22 mouse cellular contexts compared by ENCODE assay signal in the genomic region with DNA sequence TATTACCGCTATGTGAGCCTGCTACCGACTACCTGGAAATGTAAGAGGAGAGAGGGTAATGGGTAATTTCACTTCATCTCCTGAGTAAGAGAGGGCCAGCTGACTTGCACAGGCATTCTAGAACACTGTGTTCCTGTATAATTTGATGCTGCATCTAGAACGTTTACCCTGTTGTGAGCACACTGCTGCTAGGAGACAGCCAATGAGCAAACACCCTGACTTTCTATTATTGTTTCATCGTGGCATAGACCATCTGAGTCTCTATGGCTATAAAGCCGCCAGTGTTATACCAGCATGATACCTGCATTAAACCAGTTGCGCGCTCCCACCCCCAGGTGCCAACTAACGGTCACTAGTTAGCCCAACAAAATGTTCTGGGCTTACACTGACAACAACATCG. TPM values are rescaled to one million over a fixed set of nuclear protein-coding genes. Genes with fewer than 3 reads are reported as not detected.
DNase-seq lines count a peak whose midpoint lies in the region; ATAC-seq and TF ChIP-seq lines count a peak whose summit lies in the region.
"Had no signal": no experiment of that assay in that cellular context is flagged by ENCODE, and none has a peak within 500 bp of the region (broad histone marks: within the 10 kb centered on the region; RNA-seq: fewer than 3 reads in every experiment).

No protein-coding gene starts in this region.

- no peak overlapping the region for H3K4me2 ChIP-seq in midbrain, embryonic 16.5 days (ENCODE audit: low read length)
- no peak overlapping the region for H3K4me2 ChIP-seq in hindbrain, embryonic 14.5 days (replicated peaks)
- H3K4me2 ChIP-seq: embryonic facial prominence, embryonic 13.5 days; forebrain, embryonic 15.5 days; liver, embryonic 12.5 days; midbrain, embryonic 11.5 days had no signal

- H3K36me3 ChIP-seq in midbrain, embryonic 16.5 days (ENCODE audit: control insufficient read depth, insufficient read depth, low read length) = no peaks in the 10 kb centered on the region
- H3K36me3 ChIP-seq in hindbrain, embryonic 14.5 days (replicated peaks; ENCODE audit: control insufficient read depth, insufficient read depth) = no peaks in the 10 kb centered on the region
- H3K36me3 ChIP-seq: embryonic facial prominence, embryonic 13.5 days; forebrain, embryonic 10.5 days; forebrain, embryonic 15.5 days; hindbrain, embryonic 10.5 days; liver, embryonic 12.5 days had no signal

- H3K27ac ChIP-seq in left cerebral cortex, adult 2 months = peak overlapping the region; percentile 62
- no peak overlapping the region for H3K27ac ChIP-seq in midbrain, embryonic 16.5 days (ENCODE audit: low read length)
- H3K27ac ChIP-seq in hindbrain, embryonic 14.5 days = no peak overlapping the region
- H3K27ac ChIP-seq: embryonic facial prominence, embryonic 13.5 days; forebrain, embryonic 10.5 days; forebrain, embryonic 15.5 days; hindbrain, embryonic 10.5 days; liver, embryonic 12.5 days had no signal

- no peaks in the 10 kb centered on the region for H3K4me1 ChIP-seq in midbrain, embryonic 16.5 days (ENCODE audit: control insufficient read depth, insufficient read depth, low read length)
- H3K4me1 ChIP-seq in hindbrain, embryonic 14.5 days (replicated peaks; ENCODE audit: control insufficient read depth, insufficient read depth, low read length) = no peaks in the 10 kb centered on the region
- H3K4me1 ChIP-seq: liver, embryonic 12.5 days had no signal

- intact Hi-C loops in left cerebral cortex, adult 2 months (cut with DNase I) = no loop called here
- intact Hi-C loops in left cerebral cortex, postnatal 4 days (cut with DNase I) = no loop called here
- intact Hi-C loops in left cerebral cortex, postnatal 14 days (cut with DNase I) = no loop called here

- H3K9ac ChIP-seq in midbrain, embryonic 16.5 days (ENCODE audit: low read depth, low read length) = no peak overlapping the region
- H3K9ac ChIP-seq in hindbrain, embryonic 14.5 days = no peak overlapping the region
- H3K9ac ChIP-seq: embryonic facial prominence, embryonic 13.5 days; forebrain, embryonic 15.5 days; liver, embryonic 12.5 days; liver, postnatal 0 days had no signal

- H3K27me3 ChIP-seq in midbrain, embryonic 16.5 days (ENCODE audit: control insufficient read depth, insufficient read depth, low read depth, low read length) = no peaks in the 10 kb centered on the region
- H3K27me3 ChIP-seq in hindbrain, embryonic 14.5 days (ENCODE audit: control insufficient read depth, insufficient read depth, low read length) = no peaks in the 10 kb centered on the region
- H3K27me3 ChIP-seq: embryonic facial prominence, embryonic 13.5 days; forebrain, embryonic 15.5 days; liver, embryonic 12.5 days had no signal

- DNase-seq in layer of hippocampus, adult 18-20 months (ENCODE audit: low spot score in 2 of 2) = peak; percentile 50 to 79
- DNase-seq in layer of hippocampus, adult 9-10 months (ENCODE audit: low spot score) = no peak
- DNase-seq in left cerebral cortex, adult 2 months (ENCODE audit: extremely low spot score in 1 of 2, low spot score in 2 of 2) = no peak
- DNase-seq in left cerebral cortex, postnatal 4 days = no peak
- DNase-seq in left cerebral cortex, postnatal 14 days (ENCODE audit: low spot score in 2 of 2) = peak; percentile 57 to 89
- DNase-seq in hindbrain, embryonic 14.5 days (ENCODE audit: low spot score) = no peak
- DNase-seq: cerebellum, adult 11-12 months; cerebellum, adult 9-11 months; heart, postnatal 14 days; kidney, adult 2 months; liver, postnatal 0 days; lung, postnatal 36 days; retina, postnatal 1 day had no signal

- WGBS in midbrain, embryonic 16.5 days = 91% methylated on average over 9 of the region's 9 CpGs
- 93% methylated on average over 9 of the region's 9 CpGs for WGBS in hindbrain, embryonic 14.5 days

- H3K9me3 ChIP-seq in midbrain, embryonic 16.5 days (replicated peaks; ENCODE audit: control insufficient read depth, low read length, poor library complexity, severe bottlenecking) = no peaks in the 10 kb centered on the region
- no peaks in the 10 kb centered on the region for H3K9me3 ChIP-seq in hindbrain, embryonic 14.5 days (ENCODE audit: control insufficient read depth, low read length)
- H3K9me3 ChIP-seq: embryonic facial prominence, embryonic 13.5 days; forebrain, embryonic 15.5 days; liver, embryonic 12.5 days had no signal

- no peak for TF ChIP-seq CTCF in left cerebral cortex, adult 2 months (IDR thresholded peaks at IDR 0.05)

- H3K4me3 ChIP-seq in left cerebral cortex, adult 2 months = no peak overlapping the region
- H3K4me3 ChIP-seq in midbrain, embryonic 16.5 days (ENCODE audit: low read depth, low read length) = no peak overlapping the region
- H3K4me3 ChIP-seq in hindbrain, embryonic 14.5 days (replicated peaks; ENCODE audit: low read length) = no peak overlapping the region
- H3K4me3 ChIP-seq: embryonic facial prominence, embryonic 13.5 days; forebrain, embryonic 10.5 days; forebrain, embryonic 15.5 days; hindbrain, embryonic 10.5 days; liver, embryonic 12.5 days had no signal

- ATAC-seq in midbrain, embryonic 16.5 days = no peak
- ATAC-seq in hindbrain, embryonic 14.5 days (ENCODE audit: low FRiP score) = no peak
- ATAC-seq: CD4-positive, CD25-positive, alpha-beta regulatory T cell, adult 4 months; hindbrain, embryonic 16.5 days; liver, embryonic 12.5 days; liver, postnatal 0 days had no signal

RNA-seq across cellular contexts. Expression of gene Pdia6, which starts 24.7 kb away (rescaled TPM):
- 100 to 1,000 TPM; 146 to 153 TPM for total RNA-seq in layer of hippocampus, adult 18-20 months (2021)
- total RNA-seq in left cerebral cortex, adult 2 months (2021) = 100 to 1,000 TPM; 137 to 144 TPM
- total RNA-seq in left cerebral cortex, postnatal 4 days (2021) = 100 to 1,000 TPM; 187 to 196 TPM
- 100 to 1,000 TPM; 111 to 132 TPM for total RNA-seq in left cerebral cortex, postnatal 14 days (2021)
- 273 and 301 TPM in 2 replicates for polyA plus RNA-seq in midbrain, embryonic 16.5 days (2015; fragmentation: Nextera tagmentation; extraction: Ambion mirVana)
- polyA plus RNA-seq in hindbrain, embryonic 14.5 days (2014; fragmentation: Nextera tagmentation; extraction: Ambion mirVana) = 268 and 305 TPM in 2 replicates

Comparison
In these comparisons a context has a peak if more than half of its experiments do, and no peak if none do; other contexts are left out.
1. DNase-seq: peak in layer of hippocampus, adult 18-20 months (2 of 2) and left cerebral cortex, postnatal 14 days (2 of 2); none in layer of hippocampus, adult 9-10 months (single experiment), left cerebral cortex, adult 2 months (0 of 2), left cerebral cortex, postnatal 4 days (single experiment) and hindbrain, embryonic 14.5 days (single experiment).